In the genomic region with DNA sequence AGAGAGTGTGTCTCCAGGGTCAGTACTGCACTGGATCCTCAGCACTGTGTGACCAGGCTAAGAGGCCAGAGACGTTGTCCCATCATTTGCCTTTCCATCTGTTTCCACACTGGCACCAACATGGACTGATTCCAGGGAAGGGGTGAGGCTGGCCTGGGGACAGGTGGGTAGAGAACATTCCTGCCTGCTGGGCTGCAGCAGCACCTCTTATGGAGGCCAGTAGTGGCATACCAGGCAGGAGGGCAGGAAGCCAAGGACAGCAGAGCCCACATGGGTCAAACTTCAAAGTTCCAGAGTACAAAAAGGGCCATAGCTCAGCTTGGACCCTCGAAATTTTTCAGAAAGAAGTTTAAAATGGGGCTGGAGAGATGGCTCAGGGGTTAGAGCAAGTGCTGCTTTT, we compare ENCODE assay signal across 22 mouse cellular contexts.
A peak's percentile ranks its signal among the peaks of the same experiment; 100 is the strongest.
DNase-seq lines count a peak whose midpoint lies in the region; ATAC-seq and TF ChIP-seq lines count a peak whose summit lies in the region.
"Had no signal": no experiment of that assay in that cellular context is flagged by ENCODE, and none has a peak within 500 bp of the region (broad histone marks: within the 10 kb centered on the region; RNA-seq: fewer than 3 reads in every experiment).

No protein-coding gene starts in this region.

- ATAC-seq in kidney, embryonic 14.5 days (ENCODE audit: low FRiP score, low TSS enrichment), result no peak
- ATAC-seq: activated CD4-positive, CD25-positive, alpha-beta regulatory T cell, adult 4 months; forebrain, embryonic 14.5 days; hindbrain, postnatal 0 days had no signal

- peak; percentile 75 for DNase-seq in kidney, adult 2 months
- DNase-seq in kidney, postnatal 10 days, result peak; percentile 41
- peak; percentile 70 to 77 for DNase-seq in kidney, postnatal 36 days
- DNase-seq in lung, postnatal 25 days (ENCODE audit: low spot score), result peak; percentile 35
- no peak for DNase-seq in ovary, postnatal 36 days (ENCODE audit: low spot score)
- DNase-seq in urinary bladder, postnatal 25 days (ENCODE audit: low spot score), result no peak
- DNase-seq: adrenal gland, postnatal 10 days; cerebellum, adult 2 months; cerebellum, postnatal 25 days; layer of hippocampus, postnatal 36 days; thymus, adult 18-20 months; thymus, postnatal 36 days had no signal

- no peaks in the 10 kb centered on the region for H3K9me3 ChIP-seq in kidney, embryonic 14.5 days (ENCODE audit: control insufficient read depth, low read length)
- H3K9me3 ChIP-seq: embryonic facial prominence, embryonic 15.5 days; heart, embryonic 10.5 days; liver, embryonic 15.5 days; neural tube, embryonic 15.5 days had no signal

- no peak overlapping the region for H3K4me2 ChIP-seq in kidney, embryonic 14.5 days (replicated peaks; ENCODE audit: low read depth, low read length)
- H3K4me2 ChIP-seq: embryonic facial prominence, embryonic 15.5 days; liver, embryonic 15.5 days; midbrain, embryonic 11.5 days; neural tube, embryonic 15.5 days had no signal

- H3K4me1 ChIP-seq in kidney, adult 2 months (ENCODE audit: control insufficient read depth, insufficient read depth, low read length), result 0 out of 2 replicates have a peak, but pooled peaks cover 3% of the 10 kb centered on the region
- peaks cover 4% of the 10 kb centered on the region; the same call in 1 of the 2 replicates for H3K4me1 ChIP-seq in kidney, embryonic 14.5 days (ENCODE audit: control insufficient read depth, insufficient read depth, low read length)

- no peaks in the 10 kb centered on the region for H3K27me3 ChIP-seq in kidney, adult 2 months (replicated peaks; ENCODE audit: control insufficient read depth, insufficient read depth, low read length)
- no peaks in the 10 kb centered on the region for H3K27me3 ChIP-seq in kidney, embryonic 14.5 days (ENCODE audit: control insufficient read depth, insufficient read depth, low read length)
- H3K27me3 ChIP-seq: embryonic facial prominence, embryonic 15.5 days; liver, embryonic 15.5 days; neural tube, embryonic 15.5 days had no signal

- TF ChIP-seq CTCF in kidney, adult 2 months (conservative IDR thresholded peaks at IDR 0.05; ENCODE audit: insufficient read depth, insufficient read length, low read depth, low read length), result no peak

- 33% methylated on average over 2 of the region's 2 CpGs for WGBS in kidney, adult 2 months
- WGBS in kidney, embryonic 14.5 days, result 79% methylated on average over 2 of the region's 2 CpGs

- H3K27ac ChIP-seq in kidney, adult 2 months (ENCODE audit: insufficient read depth, low read depth, low read length), result no peak overlapping the region
- no peak overlapping the region for H3K27ac ChIP-seq in kidney, embryonic 14.5 days (ENCODE audit: low read depth, low read length)
- H3K27ac ChIP-seq: embryonic facial prominence, embryonic 15.5 days; heart, embryonic 10.5 days; hindbrain, postnatal 0 days; kidney, postnatal 0 days; liver, embryonic 15.5 days; neural tube, embryonic 15.5 days had no signal

- H3K4me3 ChIP-seq in kidney, adult 2 months (ENCODE audit: insufficient read depth, low read depth, low read length), result no peak overlapping the region
- H3K4me3 ChIP-seq in kidney, embryonic 14.5 days (ENCODE audit: low read length), result no peak overlapping the region
- H3K4me3 ChIP-seq: embryonic facial prominence, embryonic 15.5 days; heart, embryonic 10.5 days; liver, embryonic 15.5 days; neural tube, embryonic 15.5 days had no signal

- no peaks in the 10 kb centered on the region for H3K36me3 ChIP-seq in kidney, adult 2 months (ENCODE audit: control insufficient read depth, insufficient read depth, low read length)
- no peaks in the 10 kb centered on the region for H3K36me3 ChIP-seq in kidney, embryonic 14.5 days (ENCODE audit: control insufficient read depth, insufficient read depth, low read length)
- H3K36me3 ChIP-seq: embryonic facial prominence, embryonic 15.5 days; heart, embryonic 10.5 days; liver, embryonic 15.5 days; neural tube, embryonic 15.5 days had no signal

- TF ChIP-seq POLR2A in kidney, adult 2 months (IDR thresholded peaks at IDR 0.05; ENCODE audit: low read depth, low read length), result no peak

- H3K9ac ChIP-seq in kidney, embryonic 14.5 days (ENCODE audit: low read depth, low read length), result no peak overlapping the region
- H3K9ac ChIP-seq: embryonic facial prominence, embryonic 15.5 days; liver, embryonic 15.5 days; neural tube, embryonic 15.5 days had no signal

Comparison
In these comparisons a context has a peak if more than half of its experiments do, and no peak if none do; other contexts are left out.
1. DNase-seq: peak in kidney, adult 2 months (single experiment), kidney, postnatal 10 days (single experiment), kidney, postnatal 36 days (2 of 2) and lung, postnatal 25 days (single experiment); none in ovary, postnatal 36 days (single experiment) and urinary bladder, postnatal 25 days (single experiment).